Mouse (Mus musculus): ENCODE data around the gene Gm28845.

The Gm28845 gene

DNA sequence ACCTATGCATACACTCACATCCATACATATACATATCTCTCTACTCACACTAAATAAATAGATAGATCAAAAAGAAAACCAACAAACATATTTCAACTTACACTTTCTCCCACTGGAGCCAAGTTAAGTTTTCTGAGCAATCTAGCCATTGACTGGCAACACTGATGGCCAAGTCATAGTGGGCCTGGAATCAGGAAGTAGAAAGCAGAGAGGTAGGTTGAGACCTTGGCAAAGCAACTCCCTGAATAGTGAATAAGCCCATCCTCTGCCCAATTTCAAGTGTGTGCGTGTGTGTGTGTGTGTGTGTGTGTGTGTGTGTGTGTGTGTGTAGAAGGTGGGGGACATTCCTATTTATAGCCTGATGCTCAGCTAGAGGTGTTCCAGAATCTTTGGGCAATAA, at the start of gene Gm28845:
Gm28845 (minus strand) TSS at position 121 of the 400 bp plus-strand sequence.
- DNase-seq (ENCODE audit: low spot score): no peak

DNA sequence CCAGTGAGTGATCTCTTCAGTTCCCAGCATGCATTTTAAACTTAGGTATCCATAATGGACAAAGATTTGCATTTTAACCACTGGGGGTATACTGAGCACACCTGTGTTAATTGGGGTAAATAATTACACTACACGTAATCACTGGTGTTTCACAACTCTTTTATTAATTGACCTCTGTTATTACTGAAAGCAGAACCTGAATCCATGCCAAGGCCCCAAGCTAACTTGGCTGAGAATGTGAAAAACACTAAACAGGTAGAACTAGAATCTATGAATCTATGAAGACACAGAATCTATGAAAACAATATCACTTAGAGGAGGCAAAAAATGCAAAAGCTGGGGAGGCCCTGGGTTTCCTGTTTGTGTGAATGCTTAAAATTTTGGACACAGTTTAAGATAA, 48.1 kb upstream of the Gm28845 start:
- no peak for DNase-seq (ENCODE audit: low spot score)

DNA sequence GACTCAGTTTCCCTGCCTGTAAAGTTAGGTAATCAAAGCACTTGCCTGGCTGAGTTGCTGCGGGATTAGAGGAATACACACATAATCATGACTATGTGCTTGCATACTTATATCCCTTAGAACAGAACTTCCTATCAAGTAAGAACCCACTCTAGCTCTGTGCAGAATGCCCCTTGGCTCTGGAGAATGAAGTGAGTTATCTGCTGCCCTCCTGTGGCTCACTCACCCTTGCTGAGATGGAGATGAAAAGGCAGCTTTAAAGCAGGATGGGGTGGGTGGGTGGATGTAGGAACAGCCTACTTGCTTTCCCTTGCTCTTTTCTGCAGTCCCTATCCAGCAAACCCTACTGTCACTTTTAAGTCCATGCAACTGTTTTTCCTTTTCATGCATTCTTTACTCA, 42.9 kb upstream of the Gm28845 start:
- no peak for DNase-seq (ENCODE audit: low spot score)

DNA sequence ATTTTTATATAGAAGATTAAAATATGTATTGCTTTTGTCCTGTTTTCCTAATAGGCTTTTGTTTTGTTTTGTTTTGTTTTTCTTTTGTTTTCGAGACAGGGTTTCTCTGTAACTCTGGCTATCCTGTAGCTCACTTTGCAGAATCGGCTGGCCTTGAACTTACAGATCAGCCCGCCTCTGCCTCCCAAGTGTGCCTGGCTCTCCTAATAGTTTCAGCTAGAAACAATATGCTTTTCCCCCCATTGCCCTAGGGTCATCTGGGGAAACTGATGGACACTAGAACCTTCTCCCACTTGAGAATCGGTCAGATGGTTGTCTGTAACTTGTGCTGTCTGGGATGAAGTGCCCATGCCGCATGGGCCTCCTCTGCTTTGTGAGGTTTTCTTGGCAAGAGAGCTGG, 36.8 kb upstream of the Gm28845 start:
- no peak for DNase-seq (ENCODE audit: low spot score)

DNA sequence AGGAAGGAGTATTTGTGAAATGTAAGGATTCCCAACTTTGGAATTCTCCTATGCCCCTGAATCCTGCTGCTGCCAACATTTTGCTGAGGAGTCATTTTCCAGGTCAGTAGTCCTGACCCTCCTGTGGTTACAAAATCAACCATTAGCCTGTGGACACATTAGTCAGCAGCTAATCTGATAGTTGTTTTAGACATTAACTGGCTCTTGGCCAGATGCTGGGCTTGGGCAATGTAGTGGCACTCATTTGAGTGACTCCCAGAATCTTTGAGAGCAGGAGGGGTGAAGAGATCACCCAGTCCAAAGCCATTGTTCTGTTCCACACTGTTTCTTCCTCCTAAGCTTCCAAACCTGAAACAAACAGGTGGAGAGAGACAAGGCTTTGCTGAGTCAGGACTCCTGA, 35.5 kb upstream of the Gm28845 start:
- DNase-seq (ENCODE audit: low spot score): no peak

DNA sequence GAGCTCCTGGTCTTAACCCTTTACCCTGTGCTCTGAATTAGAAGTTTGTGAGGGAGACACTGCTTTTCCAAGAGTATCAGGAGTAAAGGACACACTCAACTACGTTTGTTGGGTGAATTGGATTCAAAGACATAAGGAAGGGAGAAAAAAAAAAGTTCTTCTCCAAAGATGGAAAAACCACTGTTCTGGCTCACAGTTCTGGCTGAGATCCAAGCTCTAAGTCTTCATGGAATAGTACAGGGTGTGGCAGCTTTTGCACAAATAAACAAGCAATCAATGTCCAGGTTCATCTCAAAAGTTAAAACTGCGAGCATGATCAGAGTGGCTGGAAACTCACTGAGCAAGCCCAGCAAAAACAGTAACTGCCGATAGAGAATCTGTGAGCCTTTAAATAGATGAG, 28.6 kb upstream of the Gm28845 start:
- no peak for DNase-seq (ENCODE audit: low spot score)

DNA sequence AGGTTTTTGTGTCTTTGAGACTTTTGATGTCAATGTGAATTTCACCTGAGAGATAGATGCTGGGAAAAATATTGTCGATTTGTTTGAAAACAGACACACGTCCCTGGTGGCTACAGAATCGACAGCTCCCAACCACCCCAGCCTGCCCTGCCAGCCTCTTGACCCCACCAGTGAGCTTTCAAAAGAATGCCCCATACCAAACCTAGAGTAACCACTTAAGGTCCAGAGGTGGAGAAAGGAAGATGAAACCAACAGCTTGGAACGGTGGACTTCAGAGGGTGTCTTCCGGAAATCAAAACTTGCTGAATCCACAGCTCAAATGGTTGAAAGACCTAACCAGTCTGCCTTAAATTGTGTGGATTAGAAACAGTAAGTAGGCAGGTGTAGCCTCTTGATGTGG, 28.0 kb upstream of the Gm28845 start:
- no peak for DNase-seq (ENCODE audit: low spot score)

DNA sequence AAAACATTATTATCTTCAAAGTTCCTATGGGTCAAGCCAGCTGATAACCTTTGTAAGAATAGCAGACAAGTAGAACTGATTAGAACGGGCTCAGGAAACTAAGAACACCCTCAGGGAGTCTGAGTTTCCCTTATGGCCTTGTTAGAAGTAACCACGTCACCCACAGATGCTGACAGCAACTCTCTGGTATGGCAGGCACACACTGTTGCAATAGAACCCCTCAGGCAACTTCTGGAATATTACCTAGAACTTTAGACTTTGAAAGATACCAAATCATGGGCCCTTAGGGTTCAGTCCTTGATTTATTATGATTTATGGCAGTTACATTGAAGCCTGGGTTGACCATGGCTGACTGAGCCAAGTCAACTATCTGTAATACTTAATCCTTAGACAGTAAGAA, 27.2 kb upstream of the Gm28845 start:
- DNase-seq (ENCODE audit: low spot score): no peak

DNA sequence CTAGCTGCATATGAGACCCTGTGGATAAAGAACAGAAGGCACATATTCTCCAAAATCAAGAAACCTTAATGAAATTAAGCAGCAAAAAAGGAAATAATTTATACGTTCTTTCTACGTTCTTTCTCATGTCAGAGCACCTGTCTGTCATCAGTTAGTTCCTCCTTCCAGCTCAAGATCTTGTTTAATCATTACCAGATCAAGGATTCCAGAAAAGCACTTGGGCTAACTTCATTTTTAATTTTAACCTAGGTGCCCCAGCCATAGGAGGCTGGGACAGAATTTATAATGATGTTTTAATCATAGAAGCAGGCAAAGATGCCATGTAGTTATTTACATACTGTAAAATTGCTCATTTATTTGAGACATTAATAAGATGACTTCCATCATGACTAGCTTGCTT, 25.4 kb upstream of the Gm28845 start:
- DNase-seq (ENCODE audit: low spot score): no peak

DNA sequence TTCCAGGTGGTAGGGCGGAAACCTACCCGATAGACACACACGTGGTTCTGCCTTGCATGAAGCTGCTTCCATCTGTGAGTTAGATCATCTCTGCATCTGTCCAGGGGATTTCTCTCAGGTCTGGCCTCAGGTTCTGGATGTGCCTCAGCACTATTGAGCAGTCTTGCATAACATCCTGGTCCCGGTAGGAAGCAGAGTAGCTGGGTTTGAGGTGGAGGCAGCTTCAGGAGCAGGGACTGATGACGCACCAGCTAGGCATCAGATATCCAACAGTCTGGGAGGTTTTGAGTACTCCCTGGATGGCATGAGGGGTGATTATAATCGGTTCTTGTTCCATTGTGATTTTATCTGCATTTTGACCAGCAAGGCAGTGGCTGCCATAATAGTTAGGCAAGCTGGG, 18.2 kb upstream of the Gm28845 start:
- DNase-seq (ENCODE audit: low spot score): no peak

DNA sequence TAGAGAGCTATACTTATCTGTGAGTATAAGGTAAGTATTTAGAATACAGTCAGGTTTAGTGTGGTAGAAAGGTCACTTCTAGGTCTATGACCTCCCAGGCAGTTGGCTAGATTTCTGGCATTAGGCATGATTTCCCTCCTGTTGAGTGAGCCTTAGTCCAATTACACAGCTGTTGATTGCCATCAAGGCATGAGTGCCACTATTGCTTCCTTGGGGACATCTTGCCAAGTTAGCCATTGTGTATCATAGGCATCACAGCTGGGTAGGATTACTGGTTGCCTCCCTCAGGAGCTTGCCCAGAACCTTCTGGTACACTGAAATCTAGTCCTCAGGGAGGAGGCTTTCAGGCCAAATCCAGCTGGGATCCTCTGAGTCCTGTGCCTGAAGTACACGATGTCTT, 13.5 kb upstream of the Gm28845 start:
- no peak for DNase-seq (ENCODE audit: low spot score)

DNA sequence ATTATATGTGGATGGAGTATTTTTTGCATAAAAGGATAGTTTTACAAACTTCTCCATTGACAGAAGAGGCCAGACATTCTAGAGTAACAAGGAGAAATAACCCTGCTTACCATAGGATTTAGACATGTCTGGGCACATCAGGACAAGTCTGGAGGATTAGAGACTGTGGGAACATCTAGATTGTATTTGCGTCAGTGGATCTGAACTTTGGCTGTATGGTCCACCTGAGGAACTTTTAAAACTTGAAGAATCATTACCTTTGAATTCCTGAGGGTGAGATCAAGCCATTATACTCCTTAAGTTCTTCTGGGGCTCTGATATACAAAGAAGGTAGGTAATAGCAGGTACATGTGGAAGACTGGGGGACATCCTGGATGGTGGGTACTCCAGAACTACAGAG, 12.3 kb upstream of the Gm28845 start:
- DNase-seq (ENCODE audit: low spot score): no peak

DNA sequence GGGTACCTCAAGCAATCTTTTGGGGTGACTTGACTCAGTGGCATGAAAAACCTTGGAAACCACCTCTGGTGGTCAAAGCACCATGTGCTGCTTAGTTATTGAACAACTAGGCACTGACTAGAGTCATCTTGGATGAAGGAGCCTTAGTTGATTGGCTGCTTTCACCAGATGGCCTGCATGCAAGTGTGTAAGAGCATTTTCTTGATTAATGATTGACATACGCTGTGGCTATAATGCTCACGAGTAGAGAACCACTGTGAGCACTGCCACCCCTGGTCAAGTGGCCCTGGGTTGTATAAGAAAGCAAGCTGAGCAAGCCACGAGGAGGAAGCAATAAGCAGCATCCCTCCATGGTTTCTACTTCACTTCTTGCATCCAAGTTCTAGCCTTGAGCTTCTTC, 10.9 kb upstream of the Gm28845 start:
- no peak for DNase-seq (ENCODE audit: low spot score)

DNA sequence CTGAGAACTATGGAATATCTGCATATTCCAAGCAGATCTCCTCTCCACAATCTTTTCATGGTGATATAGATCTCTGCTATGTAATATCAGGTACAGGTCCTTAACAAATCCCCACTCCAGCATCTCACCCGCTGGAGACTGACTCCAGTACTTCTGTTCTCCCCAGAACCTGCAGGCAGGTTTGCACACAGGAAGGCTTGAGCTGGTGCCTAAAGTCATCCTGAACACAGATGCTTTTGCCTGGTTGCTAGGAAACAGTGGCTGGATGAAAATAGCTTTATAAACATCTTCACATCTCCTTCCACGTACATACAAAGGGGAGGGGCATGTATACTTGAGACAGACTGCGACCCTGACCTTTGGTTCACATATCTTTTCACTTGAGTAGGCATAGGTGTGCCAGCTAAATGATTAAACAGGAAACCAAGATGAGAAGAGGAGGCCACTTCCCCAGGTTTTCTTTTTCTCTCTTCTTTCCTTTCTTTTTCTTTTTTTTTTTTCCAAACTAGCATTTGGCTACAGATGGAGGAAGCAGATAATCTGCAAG, 10.3 kb upstream of the Gm28845 start:
- DNase-seq (ENCODE audit: low spot score): no peak

DNA sequence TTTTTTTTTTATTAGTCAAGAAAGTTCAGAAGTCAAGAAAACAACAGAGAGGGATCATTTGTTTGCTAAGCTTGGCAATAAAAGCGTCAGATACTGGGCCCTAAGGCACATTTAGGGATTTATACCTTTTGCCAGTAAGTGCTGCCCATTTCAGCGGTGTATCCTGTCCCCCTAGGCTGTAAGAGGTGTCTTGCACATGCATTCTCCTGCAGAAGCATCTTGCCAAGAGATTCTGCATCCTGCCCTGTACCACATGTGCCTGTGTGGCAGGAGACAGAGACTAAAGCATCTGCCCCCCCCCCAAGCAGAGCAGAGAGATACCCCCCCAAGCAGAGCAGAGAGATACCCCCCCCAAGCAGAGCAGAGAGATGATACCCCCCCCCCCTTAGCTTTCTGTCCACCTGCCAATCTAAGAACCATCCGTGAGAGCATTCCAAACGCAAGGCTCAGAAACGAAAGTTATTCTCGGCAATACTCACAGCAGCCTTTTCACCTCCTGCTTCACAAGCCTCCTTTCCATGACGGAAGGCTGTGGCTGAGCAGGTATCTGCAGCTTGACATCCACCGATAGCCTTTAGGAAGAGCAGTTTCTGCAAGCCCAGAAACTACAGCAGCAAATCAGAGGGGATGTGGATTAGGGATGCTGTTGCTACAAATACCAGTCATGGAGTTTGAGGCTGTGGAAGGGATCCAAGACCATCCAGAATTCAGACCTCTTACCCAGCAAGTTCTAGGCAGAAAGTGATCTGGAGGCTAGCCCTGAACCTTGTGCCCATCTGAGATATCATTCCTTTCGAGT, 3.4 kb upstream of the Gm28845 start, which contains the start of gene D630023F18Rik:
D630023F18Rik (minus strand) TSS at position 641 of the 799 bp plus-strand sequence.
- no peak for DNase-seq (ENCODE audit: low spot score)

DNA sequence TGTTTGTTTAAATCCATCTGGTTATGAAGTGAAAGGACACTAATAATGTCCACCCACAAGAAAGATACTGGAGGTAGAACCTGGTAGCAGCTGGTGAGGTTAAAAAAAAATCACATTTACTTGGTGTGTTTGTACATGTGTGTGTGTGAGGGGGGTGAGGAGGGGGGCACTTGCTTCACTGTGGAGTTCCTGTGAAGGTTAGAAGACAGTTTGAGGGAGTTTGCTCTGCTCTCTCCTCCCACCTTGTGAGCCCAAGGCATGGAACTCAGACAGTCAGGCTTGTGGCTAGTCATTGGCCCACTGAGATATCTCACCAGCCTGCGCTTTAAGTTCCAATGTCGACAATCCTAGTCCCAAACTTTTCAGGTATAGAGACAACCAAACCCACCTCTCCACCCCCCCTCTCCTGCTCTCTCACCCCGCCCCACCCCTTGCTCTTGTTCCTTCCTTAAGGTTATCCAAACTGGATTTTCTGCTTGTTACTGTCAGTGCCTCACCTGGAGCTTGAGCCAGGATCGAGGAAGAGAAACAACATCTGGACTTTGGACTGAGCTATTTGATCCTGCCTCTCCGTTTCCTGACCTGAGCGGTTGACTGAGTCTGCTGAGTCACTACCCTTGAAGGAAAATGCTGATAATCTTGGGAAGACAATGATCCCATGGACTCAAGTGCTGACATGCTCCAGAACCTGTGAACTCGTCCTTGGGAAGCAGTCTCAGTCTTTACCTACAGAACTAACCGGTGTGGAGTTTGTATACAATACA, 1.0 kb downstream of the Gm28845 start:
- no peak for DNase-seq (ENCODE audit: low spot score)

DNA sequence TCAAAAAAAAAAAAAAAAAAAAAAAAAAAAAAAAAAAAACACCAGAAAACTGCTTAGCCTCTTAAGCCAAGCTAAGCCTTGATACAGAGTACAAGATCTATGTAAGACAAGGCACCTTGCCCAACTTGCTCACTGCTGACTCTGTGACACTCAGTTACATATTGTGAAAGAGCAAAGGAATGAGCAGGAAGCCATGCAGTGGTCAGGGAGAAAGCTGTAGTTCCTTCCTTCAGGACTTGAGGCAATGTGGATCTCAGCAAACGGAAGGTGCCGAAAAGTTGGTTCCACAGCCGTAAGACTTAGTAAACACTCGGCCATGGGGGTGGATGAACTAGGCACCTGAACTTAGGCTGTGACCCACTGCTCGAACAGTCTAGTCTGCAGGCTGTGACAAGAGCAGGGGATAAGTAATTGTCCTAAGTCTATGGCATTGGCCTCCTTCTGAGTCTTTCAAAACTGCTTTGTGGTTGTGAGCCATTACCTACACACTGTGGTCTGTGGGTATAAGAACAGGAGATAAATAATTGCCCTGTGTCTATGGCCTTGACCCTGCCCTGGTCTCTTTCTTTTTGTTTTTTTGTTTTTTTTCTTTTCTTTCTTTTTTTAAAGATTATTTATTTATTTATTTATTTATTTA, 5.7 kb downstream of the Gm28845 start:
- no peak for DNase-seq (ENCODE audit: low spot score)

DNA sequence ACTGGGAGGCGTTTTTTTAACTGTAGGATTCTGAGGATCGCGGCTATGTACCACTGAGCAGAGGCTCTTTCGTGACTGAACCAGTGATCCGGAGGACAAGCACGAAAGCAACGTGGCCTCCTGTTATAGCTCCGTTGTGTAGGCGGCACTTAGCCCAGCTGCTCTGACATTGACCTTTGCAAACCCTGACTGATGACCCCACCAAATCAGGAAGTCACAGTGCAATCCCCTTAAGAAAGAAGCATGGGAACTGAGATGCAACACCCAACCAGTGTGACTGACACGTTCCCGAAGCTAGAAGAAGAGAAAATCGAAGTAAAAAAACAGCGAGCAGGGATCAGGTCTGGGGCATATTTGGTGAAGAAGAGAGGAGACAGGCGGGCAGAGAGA, 6.6 kb downstream of the Gm28845 start:
- peak; percentile 20 for DNase-seq (ENCODE audit: low spot score)

DNA sequence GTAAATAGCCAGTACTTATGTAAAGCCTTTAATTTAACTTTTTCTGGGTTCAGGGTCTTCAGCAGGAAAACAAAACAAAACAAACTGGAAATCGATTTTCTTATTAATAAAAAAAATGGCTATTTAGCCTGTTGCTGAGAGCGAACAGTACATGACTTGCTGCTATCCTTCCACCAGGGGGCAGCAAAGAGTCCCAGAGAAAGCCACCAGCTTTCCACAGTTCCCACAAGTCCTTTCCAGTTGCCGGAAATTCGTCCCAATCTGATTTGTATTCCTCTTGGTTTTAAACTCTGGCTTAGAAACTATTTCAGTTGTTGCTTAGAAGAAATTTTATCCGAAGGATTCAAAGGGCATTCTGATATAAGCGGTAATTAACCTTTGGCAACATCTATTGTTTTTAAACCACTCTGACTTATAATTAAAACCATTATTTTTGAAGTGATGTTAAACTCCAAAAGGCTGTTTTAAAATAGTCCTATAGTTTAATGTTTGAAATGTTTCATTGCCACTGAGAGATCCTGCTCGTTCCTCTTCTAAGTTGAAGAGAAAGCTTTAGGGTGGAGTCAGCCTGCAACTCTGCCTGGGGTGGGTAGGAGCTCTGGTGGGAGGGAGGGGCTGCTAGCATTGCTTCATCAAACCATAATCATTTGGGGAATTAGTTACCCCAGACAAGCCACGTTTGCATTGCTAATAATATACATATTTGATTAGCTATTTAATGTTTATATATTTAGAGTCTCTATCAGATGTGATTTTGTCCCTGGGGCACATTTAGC, 7.1 kb downstream of the Gm28845 start:
- DNase-seq (ENCODE audit: low spot score): peak; percentile 90

DNA sequence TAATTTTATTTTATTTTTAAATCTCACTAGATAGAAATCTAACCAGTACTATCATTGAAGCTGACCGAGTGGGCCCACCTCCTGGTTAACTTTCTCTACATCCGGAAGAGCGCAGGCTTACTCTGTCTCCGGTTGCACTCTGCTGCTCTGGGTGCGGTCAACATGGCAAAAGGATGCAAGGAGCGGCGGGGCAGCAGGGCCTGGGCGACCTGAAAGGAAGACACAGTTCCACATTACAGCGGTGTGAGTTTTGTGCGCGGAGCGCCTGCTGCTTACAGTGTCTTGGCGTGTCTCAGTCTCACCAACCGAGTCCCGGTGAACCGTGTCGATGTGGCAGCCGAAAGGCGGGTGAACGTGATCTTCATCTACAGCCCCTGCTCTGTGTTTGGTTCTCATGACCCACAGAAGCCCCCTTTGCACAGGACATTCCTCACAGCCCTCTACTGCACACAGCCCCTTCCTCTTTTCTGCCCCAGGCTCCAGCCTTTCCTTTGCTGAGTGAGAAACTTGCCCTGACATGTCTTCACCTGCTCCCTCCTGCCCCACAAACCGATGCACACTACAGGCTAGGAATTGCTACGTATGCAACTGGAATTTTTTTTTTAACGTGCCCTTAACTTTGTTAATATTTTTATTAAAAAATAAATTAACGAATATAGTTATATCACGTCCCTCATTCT, 9.5 kb downstream of the Gm28845 start:
- DNase-seq (ENCODE audit: low spot score): no peak

DNA sequence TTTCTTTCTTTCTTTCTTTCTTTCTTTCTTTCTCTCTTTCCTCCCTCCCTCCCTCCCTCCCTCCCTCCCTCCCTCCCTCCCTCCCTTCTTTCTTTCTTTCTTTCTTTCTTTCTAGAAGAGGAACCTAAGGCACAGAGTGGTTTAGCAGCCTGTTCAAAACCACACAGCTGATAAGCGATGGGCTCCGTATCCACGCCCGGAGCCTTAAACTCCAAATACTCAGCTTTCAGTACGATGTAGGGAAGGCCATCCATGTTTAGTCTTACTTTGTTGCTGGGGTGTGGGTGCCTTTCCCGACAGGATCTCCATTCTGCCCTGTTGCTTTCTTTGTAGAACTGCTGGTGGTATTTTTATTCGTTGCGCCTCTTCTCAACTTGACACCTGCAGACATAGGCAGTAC, 10.2 kb downstream of the Gm28845 start:
- DNase-seq (ENCODE audit: low spot score): no peak
